Mouse (Mus musculus): ENCODE measurements around the gene Sf3b1.
A peak's percentile ranks its signal among the peaks of the same experiment; 100 is the strongest.
"Not testable (repeated sequence)": the region's sequence is repeated elsewhere in the genome, so short reads cannot be mapped to it uniquely, and the experiment has no call there.

The Sf3b1 gene

GRCm38 (mm10) chr1:55028512-55029249 lies 1.4 kb upstream of the Sf3b1 start:
- DNase-seq (ENCODE audit: low spot score in 2 of 2): peak; percentile 30 to 54

- DNase-seq (ENCODE audit: low spot score in 2 of 2): no peak
Observed at GRCm38 (mm10) chr1:55027966-55028365, 685 bp upstream of the Sf3b1 start.

GRCm38 (mm10) chr1:55026444-55027252 lies 633 bp downstream of the Sf3b1 start:
- peak; percentile 14 to 66 for DNase-seq (ENCODE audit: low spot score in 2 of 2)

- peak in 1 of 2 experiments; percentile 24 for DNase-seq (ENCODE audit: low spot score in 2 of 2)
Observed at GRCm38 (mm10) chr1:55025656-55026430, 1.4 kb downstream of the Sf3b1 start.

GRCm38 (mm10) chr1:55021907-55022306 lies 5.4 kb downstream of the Sf3b1 start:
- DNase-seq (ENCODE audit: low spot score in 2 of 2): no peak

- no peak for DNase-seq (ENCODE audit: low spot score in 2 of 2)
Observed at GRCm38 (mm10) chr1:55012513-55012912, 14.8 kb downstream of the Sf3b1 start.

GRCm38 (mm10) chr1:55008313-55008712 lies 19.0 kb downstream of the Sf3b1 start:
- not testable (repeated sequence) for DNase-seq (ENCODE audit: low spot score in 2 of 2)

GRCm38 (mm10) chr1:54993581-54993980 lies 33.7 kb downstream of the Sf3b1 start:
- DNase-seq (ENCODE audit: low spot score in 2 of 2): no peak

- DNase-seq (ENCODE audit: low spot score in 2 of 2): no peak
Observed at GRCm38 (mm10) chr1:54986248-54986647, 41.0 kb downstream of the Sf3b1 start.

- DNase-seq (ENCODE audit: low spot score in 2 of 2): no peak
Observed at GRCm38 (mm10) chr1:54985831-54986230, 41.5 kb downstream of the Sf3b1 start.

GRCm38 (mm10) chr1:54984154-54984553 lies 43.1 kb downstream of the Sf3b1 start:
- no peak for DNase-seq (ENCODE audit: low spot score in 2 of 2)

GRCm38 (mm10) chr1:54983339-54983738 lies 43.9 kb downstream of the Sf3b1 start:
- no peak for DNase-seq (ENCODE audit: low spot score in 2 of 2)

- DNase-seq (ENCODE audit: low spot score in 2 of 2): no peak
Observed at GRCm38 (mm10) chr1:54982636-54983035, 44.6 kb downstream of the Sf3b1 start.

- DNase-seq (ENCODE audit: low spot score in 2 of 2): no peak
Observed at GRCm38 (mm10) chr1:54979226-54979984, 47.9 kb downstream of the Sf3b1 start.

GRCm38 (mm10) chr1:54971687-54972404 lies 55.4 kb downstream of the Sf3b1 start:
- DNase-seq (ENCODE audit: low spot score in 2 of 2): no peak

- DNase-seq (ENCODE audit: low spot score in 2 of 2): no peak
Observed at GRCm38 (mm10) chr1:54966858-54967257, 60.4 kb downstream of the Sf3b1 start.

- DNase-seq (ENCODE audit: low spot score in 2 of 2): no peak
Observed at GRCm38 (mm10) chr1:54965159-54965995, 61.9 kb downstream of the Sf3b1 start.

GRCm38 (mm10) chr1:54961724-54962123 lies 65.6 kb downstream of the Sf3b1 start:
- no peak for DNase-seq (ENCODE audit: low spot score in 2 of 2)

GRCm38 (mm10) chr1:54960613-54961165 lies 66.6 kb downstream of the Sf3b1 start:
- DNase-seq (ENCODE audit: low spot score in 2 of 2): no peak
